Mouse (Mus musculus) olfactory bulb, adult 2 months (tissue): ENCODE measurements around the gene Snx10.

ENCODE experiments used
- CTCF ChIP-seq: fragments of 200-500 bp; IDR thresholded peaks from 2 replicates; pipeline ENCODE4 v1.5.1; 2012; ENCODE audit warnings: low read depth, mild to moderate bottlenecking, low read length, moderate library complexity; ENCODE audit not compliant: insufficient read depth
- POLR2A ChIP-seq: fragments of 200-500 bp; IDR thresholded peaks from 2 replicates; pipeline ENCODE4 v1.6.1; 2012; ENCODE audit warnings: mild to moderate bottlenecking, low read depth, low read length, moderate library complexity; ENCODE audit not compliant: insufficient read depth

DNA sequence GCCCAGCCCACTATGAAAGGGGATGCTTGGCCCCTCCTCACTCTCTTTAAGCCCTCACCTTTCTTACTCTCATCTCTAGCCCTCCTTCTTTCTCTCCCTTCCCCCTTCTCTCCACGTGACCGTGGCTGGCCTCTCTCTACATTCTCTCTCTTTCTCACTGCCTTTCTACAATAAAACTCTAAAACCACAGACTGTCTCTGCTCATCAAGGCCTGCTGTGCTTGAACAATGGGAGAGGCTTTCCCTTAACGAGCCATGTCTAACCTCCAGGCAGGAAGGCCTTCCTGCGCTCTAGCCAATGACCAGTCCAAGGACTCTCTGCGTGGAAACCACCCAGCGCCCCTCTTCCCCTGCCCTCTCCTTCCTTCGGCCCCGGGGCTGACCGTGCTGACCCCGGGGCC, 11.9 kb downstream of the Snx10 start:
- TF ChIP-seq CTCF (no peak), POLR2A (no peak)
